Mouse (Mus musculus): ENCODE results near the gene Larp1.
"Not testable (repeated sequence)": the region's sequence is repeated elsewhere in the genome, so short reads cannot be mapped to it uniquely, and the experiment has no call there.

Larp1 gene

GRCm38 (mm10) chr11:58098366-58098720 lies 89.5 kb downstream of the Larp1 start:
- not testable (repeated sequence) for DNase-seq (ENCODE audit: low spot score in 2 of 2)

GRCm38 (mm10) chr11:58100006-58100405 lies 91.1 kb downstream of the Larp1 start:
- DNase-seq (ENCODE audit: low spot score in 2 of 2) = no peak

GRCm38 (mm10) chr11:58101194-58101720 lies 92.4 kb downstream of the Larp1 start:
- no peak for DNase-seq (ENCODE audit: low spot score in 2 of 2)

- no peak for DNase-seq (ENCODE audit: low spot score in 2 of 2)
These were observed 93.3 kb downstream of the Larp1 start for GRCm38 (mm10) chr11:58102146-58102545.

- no peak for DNase-seq (ENCODE audit: low spot score in 2 of 2)
These were observed 93.9 kb downstream of the Larp1 start for GRCm38 (mm10) chr11:58102581-58103343.

- no peak for DNase-seq (ENCODE audit: low spot score in 2 of 2)
These were observed 94.4 kb downstream of the Larp1 start for GRCm38 (mm10) chr11:58103344-58103653.

- peak; percentile 93 to 97 for DNase-seq (ENCODE audit: low spot score in 2 of 2)
These were observed 94.9 kb downstream of the Larp1 start, which contains the start of gene Cnot8 for GRCm38 (mm10) chr11:58103697-58104306. TSS of gene Cnot8 (plus strand) at chr11:58104153.

GRCm38 (mm10) chr11:58104351-58104791 lies 95.5 kb downstream of the Larp1 start:
- peak in 1 of 2 experiments; percentile 13 for DNase-seq (ENCODE audit: low spot score in 2 of 2)

- DNase-seq (ENCODE audit: low spot score in 2 of 2) = no peak
These were observed 98.1 kb downstream of the Larp1 start for GRCm38 (mm10) chr11:58107009-58107408.

- no peak for DNase-seq (ENCODE audit: low spot score in 2 of 2)
These were observed 98.9 kb downstream of the Larp1 start for GRCm38 (mm10) chr11:58107664-58108337.

Measured in frontal cortex, postnatal 25 days (tissue).